Mouse (Mus musculus) neural tube, embryonic 11.5 days (tissue): Measurements from ENCODE around the gene Eif3k. TPM values are rescaled to one million over a fixed set of nuclear protein-coding genes. Genes with fewer than 3 reads are reported as not detected.

ENCODE experiments used
- ATAC-seq: fragments of 200-750 bp; cut with Nextera tagmentation; 2 replicates; pipeline ENCODE4 v1.8.0; 2017; ENCODE audit warnings: moderate number of reproducible peaks, mild to moderate bottlenecking, moderate TSS enrichment, moderate library complexity; ENCODE audit not compliant: insufficient read depth, low FRiP score, low TSS enrichment
- DNase-seq: peaks from one replicate; pipeline ENCODE4 v3.0.0-alpha.2; 2015; ENCODE audit warnings: low spot score
- H3K27ac ChIP-seq: fragments of 300-500 bp; sonication (generic); 2 replicates; pipeline ENCODE4 v1.5.1; 2014; ENCODE audit warnings: low read depth, mild to moderate bottlenecking, low read length
- H3K27me3 ChIP-seq: fragments of 300-500 bp; sonication (generic); 2 replicates; pipeline ENCODE4 v1.6.1; 2014; ENCODE audit warnings: mild to moderate bottlenecking, low read length, mixed read lengths; ENCODE audit not compliant: control insufficient read depth, insufficient read depth
- H3K36me3 ChIP-seq: fragments of 300-500 bp; sonication (generic); 2 replicates; pipeline ENCODE4 v1.6.1; 2014; ENCODE audit warnings: mild to moderate bottlenecking, low read length, moderate library complexity, mixed read lengths; ENCODE audit not compliant: control insufficient read depth, insufficient read depth
- H3K4me1 ChIP-seq: fragments of 300-500 bp; sonication (generic); 2 replicates; pipeline ENCODE4 v1.6.1; 2014; ENCODE audit warnings: low read length, mixed read lengths; ENCODE audit not compliant: control insufficient read depth, insufficient read depth
- H3K4me2 ChIP-seq: fragments of 300-500 bp; sonication (generic); 2 replicates; pipeline ENCODE4 v1.6.1; 2014; ENCODE audit warnings: low read depth, mild to moderate bottlenecking, moderate library complexity
- H3K4me3 ChIP-seq: fragments of 300-500 bp; sonication (generic); 2 replicates; pipeline ENCODE4 v1.5.1; 2014; ENCODE audit warnings: low read depth, low read length
- H3K9ac ChIP-seq: fragments of 300-500 bp; sonication (generic); 2 replicates; pipeline ENCODE4 v1.6.1; 2014; ENCODE audit warnings: mild to moderate bottlenecking, low read length
- H3K9me3 ChIP-seq: fragments of 300-500 bp; sonication (generic); 2 replicates; pipeline ENCODE4 v1.6.1; 2016; ENCODE audit warnings: low read length; ENCODE audit not compliant: control insufficient read depth
- WGBS: fragments of 180-500 bp; shearing (Covaris S2); extraction: QIAGEN DNeasy Blood & Tissue Kit; methylation state at CpG from one replicate; pipeline ENCODE4 v1.1.7; 2014; 5-methylcytosine and 5-hydroxymethylcytosine counted together
- polyA plus RNA-seq: library from polyadenylated mRNA; unstranded; fragments of >200 nt; fragmentation: Nextera tagmentation; extraction: Ambion mirVana; gene quantifications from 2 replicates; pipeline ENCODE4 v1.2.1, GENCODE M21; 2014

Eif3k gene
- polyA plus RNA-seq, 1 experiment from 2014 or later: 383 TPM

DNA sequence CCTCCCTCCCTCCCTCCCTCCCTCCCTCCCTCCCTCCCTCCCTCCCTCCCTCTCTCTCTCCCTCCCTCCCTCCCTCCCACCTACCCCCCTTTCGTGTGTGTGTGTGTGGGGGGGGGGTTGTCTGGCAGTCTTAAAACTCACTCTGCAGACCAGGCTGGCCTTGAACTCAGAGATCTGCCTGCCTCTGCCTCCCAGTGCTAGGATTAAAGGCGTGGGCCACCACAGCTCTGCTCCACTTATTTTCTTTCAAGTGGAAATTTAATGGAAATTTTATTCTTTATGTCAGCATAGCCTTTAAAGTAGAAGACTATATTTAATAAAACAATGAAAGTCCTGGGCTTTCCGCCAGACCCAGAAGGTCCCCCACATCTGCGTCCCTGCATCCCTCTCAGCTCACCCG is 15.5 kb downstream of the Eif3k start:
- H3K36me3 ChIP-seq: peaks cover 3% of the 10 kb centered on the region; the same call in 1 of the 2 replicates
- no peak overlapping the region for H3K4me2 ChIP-seq
- no peak overlapping the region for H3K9ac ChIP-seq
- peaks cover 2% of the 10 kb centered on the region for H3K4me1 ChIP-seq
- no peaks in the 10 kb centered on the region for H3K27me3 ChIP-seq
- DNase-seq: no peak
- no peak overlapping the region for H3K4me3 ChIP-seq
- no peak for ATAC-seq
- 79% methylated on average over 5 of the region's 5 CpGs for WGBS
- H3K9me3 ChIP-seq: no peaks in the 10 kb centered on the region
- H3K27ac ChIP-seq: no peak overlapping the region

DNA sequence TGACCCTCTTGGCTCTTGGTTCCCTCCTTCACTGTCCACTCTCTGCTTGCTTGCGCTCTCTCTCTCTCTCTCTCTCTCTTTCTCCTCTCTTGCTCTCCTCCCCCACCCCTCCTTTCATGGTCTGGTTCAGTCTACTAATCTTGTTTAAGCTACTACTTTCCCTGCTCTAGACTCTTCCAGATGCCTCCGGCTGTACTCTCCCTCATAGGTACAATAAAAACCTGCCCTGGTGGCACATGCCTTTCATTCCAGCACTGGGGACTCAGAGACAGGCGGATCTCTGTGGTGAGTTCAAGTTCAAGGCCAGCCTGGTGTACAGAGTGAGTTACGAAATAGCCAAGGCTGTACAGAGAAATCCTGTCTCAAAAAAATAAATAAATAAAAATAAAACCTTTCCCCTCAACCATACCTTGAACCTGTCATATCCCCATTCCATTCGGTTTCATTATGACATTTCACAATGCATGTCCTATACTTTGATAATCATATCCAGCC is 16.3 kb downstream of the Eif3k start:
- Histone ChIP-seq H3K36me3 (no peaks in the 10 kb centered on the region), H3K4me2 (no peak overlapping the region), H3K4me3 (no peak overlapping the region), H3K4me1 (peaks cover 9% of the 10 kb centered on the region), H3K27ac (no peak overlapping the region), H3K9ac (no peak overlapping the region), H3K9me3 (no peaks in the 10 kb centered on the region), H3K27me3 (no peaks in the 10 kb centered on the region)
- no peak for ATAC-seq
- 79% methylated on average over 5 of the region's 5 CpGs for WGBS
- DNase-seq: no peak

DNA sequence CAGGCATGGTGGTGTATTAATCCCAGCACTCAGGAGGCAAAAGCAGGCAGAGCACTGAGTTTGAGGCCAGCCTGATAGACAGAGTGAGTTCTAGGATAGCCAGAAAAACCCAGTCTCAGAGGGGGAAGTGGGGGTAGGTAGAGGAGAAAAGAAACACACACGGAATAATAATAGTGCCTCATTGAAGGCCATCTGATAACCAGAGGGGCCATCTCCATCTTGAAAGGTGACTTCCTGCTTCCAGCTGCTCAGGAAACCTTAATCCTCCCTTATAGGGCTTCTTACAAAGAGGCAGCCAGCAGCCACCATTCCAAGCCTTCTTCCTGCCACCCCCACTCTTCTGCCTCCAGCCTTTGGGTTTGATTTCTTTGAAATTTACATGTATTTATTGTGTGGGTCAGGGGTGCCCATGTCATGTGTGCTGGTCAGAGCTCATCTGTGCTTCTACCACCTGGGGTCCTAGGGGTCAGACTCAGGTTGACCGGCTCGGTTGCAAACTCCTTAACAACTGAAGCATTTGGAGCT is 18.2 kb downstream of the Eif3k start:
- no peak for ATAC-seq
- Histone ChIP-seq H3K4me2 (no peak overlapping the region), H3K4me1 (peaks cover 26% of the 10 kb centered on the region), H3K36me3 (no peaks in the 10 kb centered on the region), H3K27me3 (no peaks in the 10 kb centered on the region), H3K4me3 (no peak overlapping the region), H3K9ac (no peak overlapping the region), H3K9me3 (no peaks in the 10 kb centered on the region), H3K27ac (no peak overlapping the region)
- DNase-seq: no peak
- 71% methylated on average over 3 of the region's 3 CpGs for WGBS

DNA sequence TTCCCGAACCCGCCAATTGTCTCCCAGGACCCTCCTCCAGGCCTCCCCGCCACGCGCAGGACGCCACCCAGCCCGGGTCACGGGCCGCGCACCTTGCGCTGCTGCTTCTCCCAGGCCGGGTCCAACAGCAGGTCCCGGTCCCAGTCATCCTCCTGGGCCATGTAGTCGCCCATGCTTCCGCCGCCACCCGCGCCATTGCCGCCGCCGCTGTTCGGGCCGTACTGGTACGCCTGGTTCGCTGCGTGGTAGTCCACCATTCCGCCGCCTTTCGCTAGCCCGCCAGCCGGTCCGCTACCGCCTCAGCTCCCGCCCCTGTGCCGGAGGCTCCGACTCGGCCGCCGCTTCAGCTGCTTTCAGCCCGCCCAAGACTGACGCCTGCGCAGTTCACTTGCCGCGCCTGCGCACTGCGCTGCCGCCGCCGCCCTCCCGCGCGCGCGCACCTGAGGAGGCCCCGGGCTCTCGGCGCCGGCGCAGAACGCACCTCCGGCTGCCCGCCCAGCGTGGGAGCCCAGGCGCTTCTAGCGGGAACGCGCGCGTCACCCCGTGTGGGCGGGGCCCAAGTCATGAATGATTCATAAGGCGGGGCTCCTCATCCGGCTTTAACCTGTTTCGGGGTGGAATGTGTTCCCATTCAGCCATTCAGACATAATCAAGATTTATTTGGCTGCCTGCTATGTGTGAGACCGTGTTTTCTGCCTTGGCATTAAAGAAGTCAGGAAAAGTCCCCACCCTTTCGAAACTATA is 19.6 kb downstream of the Eif3k start, which contains the start of gene Actn4:
Gene Actn4, minus strand, starts transcription at position 414 of the 744 bp plus-strand sequence.
- DNase-seq (peak; percentile 100), ATAC-seq (peak; percentile 86)
- Histone ChIP-seq H3K4me1 (peaks cover 30% of the 10 kb centered on the region), H3K4me3 (peak within 1 kb of the TSS; percentile 89), H3K4me2 (peak within 1 kb of the TSS; percentile 82), H3K9me3 (no peaks in the 10 kb centered on the region), H3K27me3 (no peaks in the 10 kb centered on the region), H3K36me3 (no peaks in the 10 kb centered on the region), H3K27ac (peak within 1 kb of the TSS; percentile 47), H3K9ac (peak within 1 kb of the TSS; percentile 85)
- WGBS: under 1% methylated on average over 75 of the region's 76 CpGs

DNA sequence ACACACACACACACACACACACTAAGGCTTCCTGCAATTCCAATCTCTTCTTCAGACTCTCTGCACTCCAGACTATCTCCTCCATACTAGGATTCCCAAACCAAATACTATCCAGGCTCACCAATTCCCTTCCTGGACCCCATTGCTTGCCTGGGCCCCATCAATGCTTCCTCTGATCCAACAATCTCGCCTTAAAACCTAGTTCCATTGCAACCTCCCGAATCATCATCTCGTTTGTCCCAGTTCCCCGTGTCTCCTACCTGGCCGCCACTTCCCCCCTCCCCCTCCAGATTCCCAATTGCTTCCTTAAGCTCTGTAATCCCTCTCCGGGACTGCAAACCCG is 20.1 kb downstream of the Eif3k start:
- no peak for DNase-seq
- no peaks in the 10 kb centered on the region for H3K27me3 ChIP-seq
- peak overlapping the region; percentile 82 for H3K4me2 ChIP-seq
- no peaks in the 10 kb centered on the region for H3K9me3 ChIP-seq
- H3K4me1 ChIP-seq: peaks cover 31% of the 10 kb centered on the region
- H3K27ac ChIP-seq: peak overlapping the region; percentile 47; the same call in 1 of the 2 replicates
- H3K4me3 ChIP-seq: peak overlapping the region; percentile 89
- H3K9ac ChIP-seq: peak overlapping the region; percentile 85
- 0% methylated on average over 7 of the region's 7 CpGs for WGBS
- no peaks in the 10 kb centered on the region for H3K36me3 ChIP-seq
- no peak; the same call in 1 of the 2 replicates for ATAC-seq

DNA sequence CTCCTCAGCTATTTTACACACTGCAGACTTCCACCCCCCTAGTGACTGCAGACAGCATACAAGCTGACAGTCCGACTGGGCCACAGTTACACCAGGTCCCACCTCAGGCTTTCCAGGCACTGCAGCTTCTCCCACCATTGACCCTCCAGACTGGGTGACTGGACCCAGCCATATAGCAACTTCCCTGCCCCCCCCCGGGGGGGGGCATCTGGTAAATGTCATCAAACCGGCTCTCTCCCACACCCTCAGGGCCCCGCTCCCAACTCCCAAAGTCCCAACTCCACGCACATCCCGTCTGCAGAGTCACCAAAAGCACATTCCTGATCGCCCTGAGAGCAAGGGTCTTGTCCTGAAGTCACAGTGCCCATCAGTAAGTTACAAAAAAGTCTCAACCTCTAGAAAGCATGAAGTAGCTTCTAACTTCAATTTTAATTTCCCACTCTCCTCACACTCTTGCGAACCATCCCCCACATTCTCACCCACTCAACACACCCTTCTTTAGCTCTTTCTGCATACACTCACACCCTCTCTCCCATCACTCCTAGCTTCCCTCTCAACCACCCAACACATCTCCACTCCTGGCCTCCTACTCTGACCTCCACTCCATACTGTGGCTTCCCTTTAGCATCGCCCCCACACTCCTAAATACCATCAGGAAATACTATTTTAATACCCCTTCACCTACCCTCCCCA is 21.2 kb downstream of the Eif3k start:
- no peaks in the 10 kb centered on the region for H3K9me3 ChIP-seq
- DNase-seq (no peak), ATAC-seq (no peak)
- peak overlapping the region; percentile 85 for H3K9ac ChIP-seq
- WGBS: 32% methylated on average over 9 of the region's 9 CpGs
- no peaks in the 10 kb centered on the region for H3K27me3 ChIP-seq
- no peaks in the 10 kb centered on the region for H3K36me3 ChIP-seq
- no peak overlapping the region for H3K27ac ChIP-seq
- peak overlapping the region; percentile 89 for H3K4me3 ChIP-seq
- H3K4me1 ChIP-seq: peaks cover 31% of the 10 kb centered on the region
- H3K4me2 ChIP-seq: peak overlapping the region; percentile 82

DNA sequence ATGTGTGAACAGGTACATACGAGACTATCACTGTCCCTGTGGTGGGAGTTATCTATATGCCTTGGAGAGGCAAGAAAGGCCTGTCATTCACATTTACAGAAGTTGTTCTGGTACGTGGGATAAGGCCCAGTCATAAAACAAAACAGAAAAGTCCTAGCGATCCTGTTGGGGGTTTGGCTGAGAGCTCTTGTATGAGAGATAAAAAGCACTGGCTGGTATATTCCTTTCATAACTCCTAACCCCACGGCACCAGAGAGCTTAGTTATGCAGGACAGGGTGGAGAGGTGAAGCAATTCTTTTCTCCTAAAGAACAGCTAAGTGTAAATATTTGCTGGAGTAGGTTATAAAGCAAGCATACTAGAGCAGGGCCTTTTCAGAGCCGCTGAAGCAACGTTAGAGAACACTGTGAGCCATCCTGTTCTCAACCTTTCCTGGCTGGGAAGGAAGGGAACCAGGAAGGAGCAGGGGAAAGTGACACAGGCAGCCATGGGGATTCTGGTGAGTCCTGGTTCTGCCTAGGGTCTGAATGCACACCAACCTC is 22.1 kb downstream of the Eif3k start:
- Histone ChIP-seq H3K27me3 (no peaks in the 10 kb centered on the region), H3K9ac (peak overlapping the region; percentile 24; the same call in 1 of the 2 replicates), H3K27ac (no peak overlapping the region), H3K4me3 (peak overlapping the region; percentile 89; the same call in 1 of the 2 replicates), H3K4me2 (peak overlapping the region; percentile 82), H3K9me3 (no peaks in the 10 kb centered on the region), H3K4me1 (peaks cover 31% of the 10 kb centered on the region), H3K36me3 (no peaks in the 10 kb centered on the region)
- 55% methylated on average over 6 of the region's 6 CpGs for WGBS
- DNase-seq (no peak), ATAC-seq (no peak)

DNA sequence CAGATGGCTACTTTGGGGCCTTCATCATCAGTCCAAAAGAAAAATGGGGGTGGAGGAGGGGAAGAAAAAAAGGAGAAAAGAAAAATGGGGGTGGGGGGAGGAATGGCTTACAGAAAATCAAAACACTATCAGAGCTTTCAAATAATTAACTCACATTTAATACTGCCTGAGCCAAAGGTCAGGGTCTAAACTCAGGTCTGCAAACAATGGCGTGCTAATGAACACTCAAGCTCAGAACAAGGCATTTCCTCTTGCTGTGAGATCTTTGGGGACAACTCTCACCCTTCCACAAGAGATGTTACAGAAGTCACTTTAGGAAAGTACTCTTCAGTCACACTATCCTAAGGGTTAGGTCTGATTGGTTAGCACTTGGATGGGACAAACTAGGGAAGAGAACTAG is 22.9 kb downstream of the Eif3k start:
- no peaks in the 10 kb centered on the region for H3K27me3 ChIP-seq
- H3K4me1 ChIP-seq: peaks cover 34% of the 10 kb centered on the region
- no peaks in the 10 kb centered on the region for H3K9me3 ChIP-seq
- no peak overlapping the region for H3K27ac ChIP-seq
- H3K4me2 ChIP-seq: no peak overlapping the region
- WGBS: 36% methylated on average over 1 of the region's 1 CpGs
- no peak for DNase-seq
- H3K36me3 ChIP-seq: no peaks in the 10 kb centered on the region
- no peak overlapping the region for H3K9ac ChIP-seq
- ATAC-seq: no peak
- no peak overlapping the region for H3K4me3 ChIP-seq
